Mouse (Mus musculus) heart, embryonic 14.5 days (tissue): ENCODE data around the gene Ccr10. TPM values are rescaled to one million over a fixed set of nuclear protein-coding genes. Genes with fewer than 3 reads are reported as not detected.
"Not testable (repeated sequence)": the region's sequence is repeated elsewhere in the genome, so short reads cannot be mapped to it uniquely, and the experiment has no call there.

Experiments used
- ATAC-seq: fragments of 200-750 bp; cut with Nextera tagmentation; 2 replicates; pipeline ENCODE4 v1.8.0; 2017; ENCODE audit warnings: low read depth, moderate TSS enrichment; ENCODE audit not compliant: insufficient number of reproducible peaks, insufficient read depth, low FRiP score
- H3K27ac ChIP-seq, 2 experiments: fragments of 200-500 bp in 1 of 2; fragments of 300-500 bp in 1 of 2; sonication (generic) in 1 of 2; replicated peaks in 1 of 2; 2 replicates each; pipeline ENCODE4 v1.5.1; 2012 to 2014; ENCODE audit warnings: low read depth in 2 of 2, low read length in 2 of 2, control low read depth in 1 of 2, mild to moderate bottlenecking in 1 of 2, mixed read lengths in 1 of 2; ENCODE audit not compliant: control insufficient read depth in 1 of 2, insufficient read depth in 1 of 2
- H3K27me3 ChIP-seq: fragments of 300-500 bp; sonication (generic); 2 replicates; pipeline ENCODE4 v1.6.1; 2014; ENCODE audit warnings: mild to moderate bottlenecking, low read length, control low read depth; ENCODE audit not compliant: control insufficient read depth, insufficient read depth
- H3K36me3 ChIP-seq: fragments of 300-500 bp; sonication (generic); 2 replicates; pipeline ENCODE4 v1.6.1; 2014; ENCODE audit warnings: mild to moderate bottlenecking, control low read depth, low read length, mixed read lengths; ENCODE audit not compliant: control insufficient read depth, insufficient read depth
- H3K4me1 ChIP-seq, 2 experiments: fragments of 200-500 bp in 1 of 2; fragments of 300-500 bp in 1 of 2; sonication (generic) in 1 of 2; 2 replicates each; pipeline ENCODE4 v1.6.1; 2012 to 2014; ENCODE audit warnings: low read length in 2 of 2, control low read depth in 1 of 2, mixed read lengths in 1 of 2; ENCODE audit not compliant: control insufficient read depth in 2 of 2, insufficient read depth in 2 of 2
- H3K4me2 ChIP-seq: fragments of 300-500 bp; sonication (generic); 2 replicates; pipeline ENCODE4 v1.6.1; 2014; ENCODE audit warnings: mild to moderate bottlenecking, low read length
- H3K4me3 ChIP-seq, 2 experiments: fragments of 200-500 bp in 1 of 2; fragments of 300-500 bp in 1 of 2; sonication (generic) in 1 of 2; 2 replicates each; pipeline ENCODE4 v1.5.1; 2012 to 2014; ENCODE audit warnings: low read length in 2 of 2, mild to moderate bottlenecking in 2 of 2, control low read depth in 1 of 2, low read depth in 1 of 2, moderate library complexity in 1 of 2; ENCODE audit not compliant: control insufficient read depth in 1 of 2, insufficient read depth in 1 of 2
- H3K9ac ChIP-seq: fragments of 300-500 bp; sonication (generic); 2 replicates; pipeline ENCODE4 v1.6.1; 2014; ENCODE audit warnings: mild to moderate bottlenecking, low read length
- H3K9me3 ChIP-seq: fragments of 300-500 bp; sonication (generic); 2 replicates; pipeline ENCODE4 v1.6.1; 2016; ENCODE audit warnings: low read length, control low read depth; ENCODE audit not compliant: control insufficient read depth
- WGBS: fragments of 180-500 bp; shearing (Covaris S2); extraction: QIAGEN DNeasy Blood & Tissue Kit; methylation state at CpG from one replicate; pipeline ENCODE4 v1.1.7; 2014; 5-methylcytosine and 5-hydroxymethylcytosine counted together
- polyA plus RNA-seq: library from polyadenylated mRNA; unstranded; fragments of >200 nt; fragmentation: Nextera tagmentation; extraction: Ambion mirVana; gene quantifications from 2 replicates; pipeline ENCODE4 v1.2.1, GENCODE M21; 2014

Ccr10 gene
- polyA plus RNA-seq, 1 experiment from 2014 or later = not detected

DNA sequence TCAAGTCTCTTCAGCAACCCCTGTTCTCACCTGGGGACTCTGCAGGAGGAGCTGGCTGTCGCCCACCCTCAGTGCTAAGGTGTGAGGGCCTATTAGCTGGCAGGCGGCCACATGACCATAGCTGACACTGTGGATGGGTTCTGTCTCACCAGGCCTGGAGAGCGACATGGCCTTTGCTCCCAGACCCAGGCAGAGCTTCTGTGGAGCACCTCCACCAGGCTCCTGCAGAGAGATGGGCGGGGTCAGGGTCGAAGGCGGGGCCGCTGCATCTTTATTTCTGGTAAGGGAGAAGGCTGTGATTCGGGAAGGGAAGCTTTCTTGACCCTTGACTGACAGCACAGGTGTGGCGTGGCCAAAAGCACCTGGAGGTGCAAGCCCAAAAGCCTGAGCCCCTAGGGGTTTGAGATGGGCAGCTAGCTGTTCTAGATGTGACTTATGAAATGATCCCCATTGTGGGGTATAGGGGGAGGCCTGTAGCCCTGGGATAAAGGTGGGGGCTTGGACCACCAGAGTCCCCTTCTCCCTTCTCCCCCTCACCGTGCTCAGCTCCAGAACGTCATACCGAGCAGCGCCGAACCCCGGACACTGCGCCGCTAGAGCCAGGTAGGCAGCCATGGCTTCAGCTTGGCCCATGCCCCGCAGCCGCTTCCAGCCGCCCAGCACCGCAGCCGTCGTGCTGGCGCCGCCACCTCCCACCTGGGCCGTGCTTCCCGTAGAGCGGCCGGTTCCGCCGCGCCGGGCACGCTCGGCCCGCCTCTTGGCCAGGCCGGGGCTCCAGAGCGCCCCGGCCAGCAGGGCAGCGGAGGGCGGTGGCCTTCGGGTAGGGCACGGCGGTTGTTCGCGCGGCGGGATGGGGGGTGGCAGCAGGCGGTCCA lies 11.5 kb downstream of the Ccr10 start:
- H3K9me3 ChIP-seq = no peaks in the 10 kb centered on the region
- no peak overlapping the region for H3K27ac ChIP-seq
- H3K27me3 ChIP-seq = peaks cover 45% of the 10 kb centered on the region
- peaks cover 72% of the 10 kb centered on the region for H3K36me3 ChIP-seq
- 29% methylated on average over 49 of the region's 49 CpGs for WGBS
- peak overlapping the region; percentile 46; the same call in 1 of the 2 replicates for H3K9ac ChIP-seq
- peaks cover 4% of the 10 kb centered on the region in 2 experiments; a peak in 2 of 4 replicates for H3K4me1 ChIP-seq
- H3K4me2 ChIP-seq = peak overlapping the region; percentile 60
- no peak for ATAC-seq
- peak overlapping the region; percentile 26 to 34 for H3K4me3 ChIP-seq

DNA sequence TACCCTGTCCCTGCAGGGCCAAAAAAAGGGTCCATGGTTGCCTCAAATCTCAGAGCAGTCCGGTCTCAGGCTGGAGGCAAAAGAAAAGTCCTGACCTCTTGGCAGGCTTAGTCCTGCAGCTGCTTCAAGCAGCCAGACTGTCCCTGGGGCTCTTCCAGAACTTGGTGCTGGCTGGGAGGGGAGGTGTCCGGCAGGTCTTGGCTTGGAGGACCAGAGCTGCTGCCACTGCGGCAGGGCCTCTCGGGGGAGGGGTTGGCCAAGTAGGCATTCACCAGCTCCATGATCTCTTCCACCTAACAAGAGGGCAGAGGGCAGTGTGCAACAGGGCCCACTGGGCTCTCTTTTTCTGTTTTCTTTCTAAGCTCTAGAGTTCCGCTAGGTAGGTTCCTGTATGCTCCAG lies 12.5 kb downstream of the Ccr10 start:
- no peak overlapping the region for H3K4me2 ChIP-seq
- peaks cover 38% of the 10 kb centered on the region for H3K27me3 ChIP-seq
- H3K36me3 ChIP-seq = peaks cover 66% of the 10 kb centered on the region
- no peak for ATAC-seq
- no peak overlapping the region for H3K4me3 ChIP-seq
- peaks cover 4% of the 10 kb centered on the region in 2 experiments; a peak in 2 of 4 replicates for H3K4me1 ChIP-seq
- no peak overlapping the region for H3K27ac ChIP-seq
- no peak overlapping the region for H3K9ac ChIP-seq
- 72% methylated on average over 5 of the region's 5 CpGs for WGBS
- H3K9me3 ChIP-seq = no peaks in the 10 kb centered on the region

DNA sequence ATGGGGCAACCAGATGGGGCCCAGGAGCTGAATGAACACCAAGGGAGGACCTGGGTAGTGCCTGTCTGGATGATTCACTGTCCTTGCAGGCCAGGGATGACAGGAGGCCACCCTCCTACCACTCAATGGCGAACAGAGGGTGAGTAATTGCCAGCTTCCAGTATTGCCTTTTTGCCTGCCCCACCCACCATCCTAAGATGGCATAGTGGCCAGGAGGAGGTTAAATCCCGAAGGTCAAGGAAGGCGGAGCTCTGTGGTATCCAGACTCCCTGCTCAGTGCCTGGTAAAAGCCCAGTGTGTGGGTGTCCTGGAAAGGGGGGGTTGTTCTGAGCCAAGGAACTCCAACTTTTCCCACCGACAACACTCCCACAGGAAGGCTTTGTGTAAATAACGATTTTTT lies 12.9 kb downstream of the Ccr10 start:
- 63% methylated on average over 5 of the region's 5 CpGs for WGBS

DNA sequence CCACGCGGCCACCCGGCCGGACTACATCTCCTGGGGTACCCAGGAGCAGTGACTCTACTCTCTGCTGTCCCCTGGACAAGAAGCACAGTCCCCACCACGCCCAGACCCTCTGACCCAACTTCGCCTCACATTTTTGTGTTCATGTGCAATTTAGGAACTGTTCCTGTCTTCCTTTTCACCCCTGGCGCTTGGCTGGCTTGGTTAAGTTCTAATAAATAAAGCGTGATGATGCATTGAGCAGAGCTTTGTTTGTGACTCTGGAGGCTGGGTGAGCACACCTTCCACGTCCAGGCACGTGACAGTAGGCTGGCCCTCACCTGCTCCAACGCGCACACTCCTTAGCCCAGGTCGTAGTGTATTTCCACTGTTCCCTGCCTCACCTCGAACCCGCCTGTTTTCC lies 13.7 kb downstream of the Ccr10 start:
- Histone ChIP-seq H3K36me3 (peaks cover 53% of the 10 kb centered on the region), H3K4me3 (no peak overlapping the region), H3K27ac (no peak overlapping the region), H3K4me1 (peaks cover 4% of the 10 kb centered on the region in 2 experiments; a peak in 2 of 4 replicates), H3K4me2 (no peak overlapping the region), H3K9me3 (no peaks in the 10 kb centered on the region), H3K9ac (no peak overlapping the region), H3K27me3 (peaks cover 27% of the 10 kb centered on the region; the same call in 1 of the 2 replicates)
- WGBS = 88% methylated on average over 15 of the region's 15 CpGs
- ATAC-seq = no peak

More for the DNA sequence above, 12.9 kb downstream of the Ccr10 start:
- peaks cover 34% of the 10 kb centered on the region for H3K27me3 ChIP-seq
- H3K9me3 ChIP-seq = no peaks in the 10 kb centered on the region
- no peak overlapping the region for H3K9ac ChIP-seq
- peaks cover 61% of the 10 kb centered on the region for H3K36me3 ChIP-seq
- H3K27ac ChIP-seq = no peak overlapping the region
- H3K4me3 ChIP-seq = no peak overlapping the region
- H3K4me2 ChIP-seq = no peak overlapping the region
- ATAC-seq = no peak
- H3K4me1 ChIP-seq = peaks cover 4% of the 10 kb centered on the region in 2 experiments; a peak in 2 of 4 replicates

DNA sequence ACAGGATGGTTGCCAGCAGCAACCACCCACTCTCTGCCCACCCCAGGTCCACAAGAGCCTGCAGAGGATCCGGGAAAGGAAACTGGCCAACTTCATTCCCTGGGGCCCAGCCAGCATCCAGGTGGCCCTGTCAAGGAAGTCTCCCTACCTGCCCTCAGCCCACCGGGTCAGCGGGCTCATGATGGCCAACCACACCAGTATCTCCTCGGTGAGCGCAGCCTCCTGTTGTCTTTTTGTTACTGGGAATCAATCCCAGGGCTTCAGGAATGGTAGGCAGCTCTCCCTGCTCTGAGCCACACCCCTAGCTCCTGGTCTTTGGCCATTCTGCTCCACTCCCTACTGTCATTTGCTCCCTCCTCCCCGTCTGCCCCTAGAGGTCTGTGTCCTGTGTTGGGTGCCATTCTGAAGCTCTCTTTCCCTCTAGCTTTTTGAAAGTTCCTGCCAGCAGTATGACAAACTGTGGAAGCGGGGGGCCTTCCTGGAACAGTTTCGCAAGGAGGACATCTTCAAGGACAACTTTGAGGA lies 14.2 kb downstream of the Ccr10 start:
- not testable (repeated sequence) for H3K9me3 ChIP-seq, H3K27ac ChIP-seq, H3K4me2 ChIP-seq, H3K9ac ChIP-seq, ATAC-seq, H3K4me1 ChIP-seq, H3K4me3 ChIP-seq
- WGBS = 81% methylated on average over 6 of the region's 8 CpGs
- Histone ChIP-seq H3K27me3 (peaks cover 24% of the 10 kb centered on the region; the same call in 1 of the 2 replicates), H3K36me3 (peaks cover 48% of the 10 kb centered on the region)

DNA sequence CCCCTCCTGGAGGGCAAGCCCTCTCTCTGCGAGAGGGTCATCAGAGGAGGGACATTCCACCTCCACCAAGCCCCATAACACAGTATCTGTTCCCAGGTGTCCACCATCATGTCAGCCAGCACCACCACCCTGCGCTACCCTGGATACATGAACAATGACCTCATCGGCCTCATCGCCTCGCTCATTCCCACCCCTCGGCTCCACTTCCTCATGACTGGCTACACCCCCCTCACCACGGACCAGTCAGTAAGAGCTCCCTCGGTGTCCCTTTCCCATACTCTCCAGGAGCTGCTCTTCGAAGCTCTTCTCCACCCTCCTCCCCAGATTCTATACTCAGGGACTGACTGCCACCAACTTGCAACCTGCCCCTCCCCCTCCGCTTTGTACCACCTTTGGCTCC lies 15.1 kb downstream of the Ccr10 start:
- H3K9me3 ChIP-seq, ATAC-seq, H3K9ac ChIP-seq, H3K4me2 ChIP-seq, H3K4me3 ChIP-seq, H3K27ac ChIP-seq, H3K4me1 ChIP-seq: not testable (repeated sequence)
- Histone ChIP-seq H3K36me3 (peaks cover 40% of the 10 kb centered on the region), H3K27me3 (peaks cover 20% of the 10 kb centered on the region; the same call in 1 of the 2 replicates)
- 65% methylated on average over 8 of the region's 10 CpGs for WGBS

DNA sequence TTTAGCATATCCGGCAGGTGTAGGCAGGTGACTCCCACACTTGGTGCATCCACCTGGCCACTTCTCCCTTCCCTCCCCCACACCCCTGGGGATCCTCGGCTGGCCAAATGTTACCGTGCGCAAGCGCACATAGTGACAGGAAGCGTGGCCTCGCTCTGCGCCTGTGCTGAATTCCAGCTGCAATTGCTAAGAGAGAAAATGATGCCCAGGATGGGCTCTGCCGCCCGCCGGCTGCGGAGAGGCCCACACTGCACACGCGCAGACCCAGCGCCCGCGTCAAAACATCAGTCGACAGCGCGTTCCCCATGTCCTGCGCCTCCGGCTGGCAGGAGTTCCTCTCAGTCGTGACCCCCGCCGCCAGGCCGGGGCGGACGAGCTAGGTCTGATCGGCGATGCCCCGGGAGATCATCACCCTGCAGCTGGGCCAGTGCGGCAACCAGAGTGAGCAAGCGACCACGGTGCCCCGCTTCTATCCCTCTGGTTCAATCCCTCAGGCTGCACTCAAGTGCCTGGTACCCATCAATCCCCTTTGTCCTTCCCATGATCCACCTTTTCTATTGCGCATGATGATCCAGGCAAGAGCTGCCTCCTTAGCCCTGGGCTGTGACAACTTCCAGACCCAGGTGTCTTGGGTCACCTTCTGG lies 19.4 kb downstream of the Ccr10 start, which contains the start of gene Tubg2:
Tubg2 (plus strand) TSS at position 180 of the 644 bp plus-strand sequence.
- H3K4me1 ChIP-seq = peaks cover 5 to 6% of the 10 kb centered on the region in 2 experiments; a peak in 3 of 4 replicates
- no peaks in the 10 kb centered on the region for H3K36me3 ChIP-seq
- 0 out of 4 replicates have a peak within 1 kb of the TSS, but pooled peaks of 1 of the 2 experiments have one; percentile 3 for H3K27ac ChIP-seq
- peak; percentile 68; the same call in 1 of the 2 replicates for ATAC-seq
- H3K9ac ChIP-seq = peak within 1 kb of the TSS; percentile 64
- peak within 1 kb of the TSS; percentile 74 for H3K4me2 ChIP-seq
- H3K9me3 ChIP-seq = no peaks in the 10 kb centered on the region
- peak within 1 kb of the TSS; percentile 40 to 41 for H3K4me3 ChIP-seq
- WGBS = 3% methylated on average over 36 of the region's 36 CpGs
- 0 out of 2 replicates have a peak, but pooled peaks cover 3% of the 10 kb centered on the region for H3K27me3 ChIP-seq
